Mouse (Mus musculus) brain, embryonic 18.5 days (tissue): ENCODE measurements around the gene Barx1.

ENCODE experiments used
- DNase-seq: peaks from one replicate; pipeline ENCODE4 v3.0.0-alpha.2; 2012; ENCODE audit warnings: low read depth, low spot score

Barx1 gene

DNA sequence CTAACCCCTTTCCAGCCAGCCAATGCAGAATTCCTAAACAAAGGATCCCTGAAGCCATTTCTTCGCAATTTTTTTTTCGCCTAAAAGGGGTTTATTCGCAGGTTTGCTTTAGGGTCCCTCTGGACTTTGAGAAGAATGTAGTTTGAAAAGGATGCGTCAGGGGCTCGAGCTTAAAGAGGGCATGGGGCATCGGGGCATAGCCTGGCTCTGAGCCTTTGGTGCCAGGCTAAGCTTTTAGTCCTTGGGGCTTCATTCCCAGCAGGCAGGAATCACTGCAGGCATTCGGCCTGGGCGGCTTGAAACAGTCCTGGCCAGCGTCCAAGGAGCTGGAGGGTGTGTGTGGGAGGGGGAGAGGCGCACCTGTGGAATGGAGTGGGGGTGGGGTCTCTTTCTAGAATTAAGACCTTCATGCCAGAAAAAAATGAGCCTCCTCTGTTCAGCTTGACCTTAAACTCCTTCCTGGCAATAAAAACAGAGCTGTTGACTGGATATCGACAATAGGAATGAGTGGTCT is 2.5 kb upstream of the Barx1 start:
- no peak for DNase-seq

GRCm38 (mm10) chr13:48660741-48661140 is 2.1 kb upstream of the Barx1 start:
- DNase-seq, result no peak

GRCm38 (mm10) chr13:48661561-48661960 is 1.2 kb upstream of the Barx1 start:
- DNase-seq, result no peak

DNA sequence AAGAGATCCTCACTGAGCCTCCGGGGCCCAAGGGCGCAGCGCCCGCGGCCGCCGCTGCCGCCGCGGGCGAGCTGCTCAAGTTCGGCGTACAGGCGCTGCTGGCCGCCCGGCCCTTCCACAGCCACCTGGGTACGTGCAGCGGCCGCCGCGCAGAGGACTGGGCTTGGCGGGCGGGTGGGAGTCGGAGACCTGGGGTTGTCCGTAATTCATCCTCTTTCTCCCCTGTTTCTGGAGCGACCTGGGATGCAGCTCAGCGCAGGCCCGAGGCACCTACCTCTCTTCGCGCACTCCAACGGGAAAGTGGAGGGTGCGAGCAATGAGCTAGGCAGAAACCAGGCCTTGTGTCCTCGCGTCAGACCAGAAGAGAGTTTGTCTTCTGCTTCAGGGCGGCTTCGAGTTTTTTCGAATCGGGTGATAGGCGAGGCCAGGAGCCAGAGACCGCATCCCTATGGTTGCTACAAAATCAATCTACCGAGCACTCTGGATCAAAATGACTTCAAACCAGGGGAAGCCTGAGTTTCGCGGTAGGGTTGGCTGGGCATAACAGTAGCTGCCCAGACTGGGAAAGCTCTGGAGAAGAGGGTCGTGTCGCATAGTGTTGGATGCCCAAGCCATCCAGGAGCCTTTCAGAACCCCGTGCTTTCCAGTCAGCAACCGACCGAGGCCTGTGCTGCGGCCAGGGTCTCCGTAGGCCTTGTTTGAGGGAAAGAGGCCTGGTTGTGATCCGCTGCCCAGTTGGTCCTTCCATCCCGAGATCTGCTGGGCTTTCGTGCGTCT is 601 bp downstream of the Barx1 start:
- DNase-seq, result no peak

- no peak for DNase-seq
These were observed 1.2 kb downstream of the Barx1 start for GRCm38 (mm10) chr13:48663988-48664339.

DNA sequence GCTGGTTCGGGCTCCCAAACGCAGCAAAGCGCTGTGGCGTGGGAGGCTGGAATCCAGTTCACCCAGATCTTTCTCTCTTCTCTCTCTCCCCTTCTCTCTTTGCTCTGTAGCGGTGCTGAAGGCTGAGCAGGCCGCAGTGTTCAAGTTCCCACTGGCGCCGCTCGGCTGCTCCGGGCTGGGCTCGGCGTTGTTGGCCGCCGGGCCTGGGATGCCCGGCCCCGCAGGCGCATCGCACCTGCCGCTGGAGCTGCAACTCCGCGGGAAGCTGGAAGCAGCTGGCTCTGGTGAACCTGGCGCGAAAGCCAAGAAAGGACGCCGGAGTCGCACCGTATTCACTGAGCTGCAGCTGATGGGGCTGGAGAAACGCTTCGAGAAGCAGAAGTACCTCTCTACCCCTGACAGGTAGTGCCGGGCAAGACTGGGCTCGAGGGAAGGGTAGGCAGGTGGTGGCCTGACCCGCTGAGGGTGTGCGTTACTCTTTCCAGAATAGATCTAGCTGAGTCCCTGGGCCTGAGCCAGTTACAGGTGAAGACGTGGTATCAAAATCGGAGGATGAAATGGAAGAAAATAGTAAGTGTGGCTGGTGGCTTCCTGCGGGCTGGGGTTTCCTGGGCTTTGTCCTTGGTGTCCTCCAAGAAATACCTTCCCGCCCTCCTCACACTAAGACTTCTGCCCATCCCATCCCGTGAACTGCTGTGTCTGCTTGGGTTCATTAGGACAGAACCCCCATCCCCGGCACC is 2.3 kb downstream of the Barx1 start:
- DNase-seq, result no peak

DNA sequence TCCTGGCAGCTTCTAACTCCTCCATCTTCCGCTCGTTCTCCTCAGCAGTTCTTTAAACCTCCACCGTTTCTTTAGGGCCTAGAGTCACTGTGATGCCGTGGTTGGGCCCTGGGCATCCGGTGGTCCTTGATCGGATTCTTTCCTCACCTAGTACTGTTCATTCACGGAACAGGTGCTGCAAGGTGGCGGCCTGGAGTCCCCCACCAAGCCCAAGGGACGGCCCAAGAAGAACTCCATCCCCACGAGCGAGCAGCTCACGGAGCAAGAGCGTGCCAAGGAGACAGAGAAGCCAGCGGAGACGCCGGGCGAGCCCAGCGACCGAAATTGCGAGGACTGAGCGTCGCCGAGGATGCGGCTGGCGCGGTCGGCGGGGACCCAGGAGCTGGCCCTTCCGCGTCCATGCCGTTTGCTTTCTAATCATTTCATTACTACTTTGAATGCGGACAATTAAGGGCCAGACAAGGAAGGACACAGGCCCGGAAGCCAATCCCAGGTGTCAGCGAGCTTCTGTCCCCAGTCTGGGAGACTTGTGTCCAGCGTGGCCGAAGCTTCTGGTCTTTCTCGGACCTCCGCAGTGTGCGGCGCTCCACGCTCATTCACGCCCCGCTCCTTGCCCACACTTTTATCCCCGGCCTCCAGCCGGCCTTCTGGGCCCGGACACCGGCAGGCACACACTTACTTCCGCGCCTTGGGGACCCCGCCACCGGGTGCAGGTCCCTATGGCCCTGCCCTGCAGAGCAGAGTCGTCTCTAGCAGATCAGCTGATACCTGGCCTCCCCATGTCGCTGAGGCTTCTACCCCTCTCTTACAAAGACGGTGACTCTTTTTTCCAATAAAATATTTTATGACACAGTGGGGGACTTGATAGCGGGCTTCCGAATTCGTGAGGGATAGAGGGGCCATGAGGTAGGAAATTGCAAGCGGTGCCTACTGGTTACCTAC is 3.1 kb downstream of the Barx1 start:
- no peak for DNase-seq

DNA sequence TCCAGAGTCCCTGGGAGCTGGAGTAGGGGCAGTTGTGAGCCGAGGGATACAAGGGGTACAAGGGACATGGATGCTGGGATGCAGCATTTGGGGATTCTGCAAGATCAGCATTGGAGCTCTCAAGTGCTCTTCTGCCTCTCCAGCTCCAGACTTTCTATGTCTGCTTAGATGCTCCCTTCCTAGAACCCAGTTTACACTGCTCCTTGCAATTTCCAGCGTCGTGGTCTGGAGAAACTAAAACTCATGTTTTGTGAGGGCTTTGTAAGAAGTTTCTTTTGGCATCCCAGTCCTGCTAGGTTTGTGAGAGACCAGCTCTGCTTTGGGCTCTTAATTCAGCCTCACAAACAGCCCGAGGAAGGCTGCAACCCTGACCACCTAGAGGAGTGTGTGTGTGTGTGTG is 4.7 kb downstream of the Barx1 start:
- no peak for DNase-seq

- no peak for DNase-seq
These were observed 5.5 kb downstream of the Barx1 start for GRCm38 (mm10) chr13:48668091-48668975.

- DNase-seq, result no peak
These were observed 6.3 kb downstream of the Barx1 start for GRCm38 (mm10) chr13:48668976-48669534.

DNA sequence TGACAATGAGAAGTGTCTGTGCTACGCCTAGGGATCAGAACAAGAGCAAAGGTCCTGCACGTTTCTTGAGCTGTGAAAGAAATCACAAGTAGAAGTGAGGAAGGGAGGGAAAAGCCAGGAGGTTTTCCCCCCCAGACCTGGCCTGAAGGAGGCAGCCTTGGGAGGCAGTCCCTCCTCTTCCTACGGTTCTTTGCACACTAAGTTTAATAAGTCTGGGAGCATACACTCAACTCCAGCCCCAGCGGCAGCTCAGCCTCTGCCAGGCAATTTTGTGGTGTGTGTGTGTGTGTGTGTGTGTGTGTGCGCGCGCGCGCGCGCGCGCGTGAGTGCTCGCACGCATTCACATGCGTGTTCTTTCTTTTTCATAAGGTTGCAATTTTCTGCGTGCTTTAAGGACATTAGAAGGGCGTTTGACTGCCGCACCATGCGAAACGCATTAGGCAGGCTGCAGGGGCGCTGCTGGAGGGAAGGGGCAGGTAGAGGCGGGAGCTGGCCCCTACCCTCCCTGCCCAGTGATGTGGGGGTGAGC is 9.6 kb downstream of the Barx1 start:
- DNase-seq, result no peak

GRCm38 (mm10) chr13:48674609-48675008 is 11.8 kb downstream of the Barx1 start:
- no peak for DNase-seq

GRCm38 (mm10) chr13:48679351-48679750 is 16.6 kb downstream of the Barx1 start:
- DNase-seq, result no peak

GRCm38 (mm10) chr13:48686666-48687065 is 23.9 kb downstream of the Barx1 start:
- no peak for DNase-seq

- DNase-seq, result no peak
These were observed 29.2 kb downstream of the Barx1 start for GRCm38 (mm10) chr13:48691991-48692390.

GRCm38 (mm10) chr13:48694090-48695064 is 31.6 kb downstream of the Barx1 start:
- DNase-seq, result no peak

DNA sequence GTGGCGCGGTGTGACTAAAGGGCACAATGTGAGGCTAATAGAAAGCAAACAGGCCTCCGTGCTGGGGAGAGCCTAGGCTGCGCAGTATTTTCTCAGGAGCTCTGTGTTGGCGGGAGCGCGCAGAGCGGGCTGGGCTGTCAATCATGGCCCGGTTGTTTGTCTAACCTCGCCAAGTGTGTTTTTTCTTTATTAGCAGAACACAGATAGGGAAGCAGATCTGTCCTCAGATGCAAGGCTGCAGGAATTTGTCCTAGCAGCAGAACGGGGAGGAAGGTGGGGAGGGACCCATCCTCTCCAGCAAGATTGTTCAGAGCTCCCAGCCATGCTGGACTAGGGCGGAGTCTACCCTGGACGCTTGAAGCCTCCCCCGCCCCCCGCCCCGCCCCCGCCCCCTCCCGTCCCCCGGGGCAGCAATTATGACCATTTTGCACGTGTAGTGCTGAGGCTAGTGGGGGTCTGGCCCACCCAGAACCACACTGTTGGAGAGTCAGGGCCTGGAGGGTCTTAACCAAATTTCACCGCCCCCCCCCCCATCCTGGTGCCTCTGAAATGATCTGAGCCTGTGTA is 43.7 kb downstream of the Barx1 start:
- DNase-seq, result no peak

DNA sequence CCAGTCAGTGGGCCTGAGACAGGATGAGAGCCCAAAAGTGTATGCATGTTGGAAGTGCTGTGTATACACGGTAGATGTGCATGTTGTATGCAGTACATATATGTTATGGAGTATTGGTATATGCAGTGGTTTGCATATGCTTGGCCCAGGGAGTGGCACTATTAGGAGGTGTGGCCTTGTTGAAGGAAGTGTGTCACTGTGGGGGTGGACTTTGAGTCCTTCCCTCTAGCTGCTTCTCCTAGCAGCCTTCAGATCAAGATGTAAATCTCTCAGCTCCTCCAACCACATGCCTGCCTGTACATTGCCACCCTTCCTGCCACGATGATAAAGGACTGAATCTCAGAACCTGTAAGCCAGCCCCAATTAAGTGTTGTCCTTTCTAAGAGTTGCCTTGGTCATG is 49.9 kb downstream of the Barx1 start:
- DNase-seq, result no peak

GRCm38 (mm10) chr13:48716075-48716474 is 53.3 kb downstream of the Barx1 start:
- no peak for DNase-seq
